Mouse (Mus musculus) forebrain, embryonic 12.5 days (tissue): Measurements from ENCODE around the gene Rnf144b. TPM values are rescaled to one million over a fixed set of nuclear protein-coding genes. Genes with fewer than 3 reads are reported as not detected.

Experiments
- ATAC-seq: fragments of 200-750 bp; cut with Nextera tagmentation; 2 replicates; pipeline ENCODE4 v1.8.0; 2017; ENCODE audit warnings: moderate TSS enrichment; ENCODE audit not compliant: low FRiP score
- H3K27ac ChIP-seq: fragments of 300-500 bp; sonication (generic); 2 replicates; pipeline ENCODE4 v1.5.1; 2016; ENCODE audit warnings: mild to moderate bottlenecking
- H3K27me3 ChIP-seq: fragments of 300-500 bp; sonication (generic); 2 replicates; pipeline ENCODE4 v1.6.1; 2016; ENCODE audit warnings: mild to moderate bottlenecking
- H3K36me3 ChIP-seq: fragments of 300-500 bp; sonication (generic); replicated peaks from 2 replicates; pipeline ENCODE4 v1.6.1; 2016; ENCODE audit warnings: mild to moderate bottlenecking
- H3K4me1 ChIP-seq: fragments of 300-500 bp; sonication (generic); 2 replicates; pipeline ENCODE4 v1.6.1; 2016
- H3K4me2 ChIP-seq: fragments of 300-500 bp; sonication (generic); 2 replicates; pipeline ENCODE4 v1.6.1; 2016; ENCODE audit warnings: mild to moderate bottlenecking, moderate library complexity
- H3K4me3 ChIP-seq: fragments of 300-500 bp; sonication (generic); replicated peaks from 2 replicates; pipeline ENCODE4 v1.5.1; 2016; ENCODE audit warnings: mild to moderate bottlenecking
- H3K9ac ChIP-seq: fragments of 300-500 bp; sonication (generic); 2 replicates; pipeline ENCODE4 v1.6.1; 2016; ENCODE audit warnings: mild to moderate bottlenecking
- H3K9me3 ChIP-seq: fragments of 300-500 bp; sonication (generic); 2 replicates; pipeline ENCODE4 v1.6.1; 2016
- WGBS: fragments of 180-500 bp; shearing (Covaris S2); methylation state at CpG from one replicate; pipeline ENCODE4 v1.1.7; 2016; 5-methylcytosine and 5-hydroxymethylcytosine counted together
- polyA plus RNA-seq: library from polyadenylated mRNA; unstranded; fragments of >200 nt; fragmentation: Nextera tagmentation; extraction: Ambion mirVana; gene quantifications from 2 replicates; pipeline ENCODE4 v1.2.1, GENCODE M21; 2016

Rnf144b gene
- polyA plus RNA-seq, 1 experiment from 2014 or later: 0.56 TPM

- Histone ChIP-seq H3K4me1 (no peaks in the 10 kb centered on the region), H3K27ac (no peak overlapping the region), H3K27me3 (peaks cover 4% of the 10 kb centered on the region), H3K9me3 (no peaks in the 10 kb centered on the region), H3K36me3 (no peaks in the 10 kb centered on the region), H3K4me3 (no peak overlapping the region), H3K4me2 (no peak overlapping the region), H3K9ac (no peak overlapping the region)
- no peak for ATAC-seq
- WGBS: 62% methylated on average over 4 of the region's 4 CpGs
Observed at GRCm38 (mm10) chr13:47129090-47129489, 6.6 kb downstream of the Rnf144b start.

- Histone ChIP-seq H3K4me1 (no peaks in the 10 kb centered on the region), H3K4me2 (no peak overlapping the region), H3K9me3 (no peaks in the 10 kb centered on the region), H3K36me3 (no peaks in the 10 kb centered on the region), H3K27ac (no peak overlapping the region), H3K9ac (no peak overlapping the region), H3K4me3 (no peak overlapping the region), H3K27me3 (no peaks in the 10 kb centered on the region)
- WGBS: 95% methylated on average over 8 of the region's 8 CpGs
- ATAC-seq: no peak
Observed at GRCm38 (mm10) chr13:47133058-47133457, 10.6 kb downstream of the Rnf144b start.

- no peaks in the 10 kb centered on the region for H3K4me1 ChIP-seq
- H3K27me3 ChIP-seq: no peaks in the 10 kb centered on the region
- no peak overlapping the region for H3K9ac ChIP-seq
- ATAC-seq: no peak
- no peak overlapping the region for H3K27ac ChIP-seq
- H3K36me3 ChIP-seq: no peaks in the 10 kb centered on the region
- 93% methylated on average over 7 of the region's 7 CpGs for WGBS
- no peak overlapping the region for H3K4me3 ChIP-seq
- no peak overlapping the region for H3K4me2 ChIP-seq
- 0 out of 2 replicates have a peak, but pooled peaks cover 4% of the 10 kb centered on the region for H3K9me3 ChIP-seq
Observed at GRCm38 (mm10) chr13:47134836-47135235, 12.4 kb downstream of the Rnf144b start.

- ATAC-seq: no peak
- Histone ChIP-seq H3K4me3 (no peak overlapping the region), H3K9me3 (0 out of 2 replicates have a peak, but pooled peaks cover 4% of the 10 kb centered on the region), H3K9ac (no peak overlapping the region), H3K4me2 (no peak overlapping the region), H3K27ac (no peak overlapping the region), H3K27me3 (no peaks in the 10 kb centered on the region), H3K4me1 (no peaks in the 10 kb centered on the region), H3K36me3 (no peaks in the 10 kb centered on the region)
- WGBS: 90% methylated on average over 7 of the region's 7 CpGs
Observed at GRCm38 (mm10) chr13:47135741-47136140, 13.3 kb downstream of the Rnf144b start.

GRCm38 (mm10) chr13:47142764-47143163, 20.3 kb downstream of the Rnf144b start:
- WGBS: 86% methylated on average over 6 of the region's 6 CpGs
- ATAC-seq: no peak
- no peak overlapping the region for H3K4me2 ChIP-seq

GRCm38 (mm10) chr13:47145939-47146338, 23.5 kb downstream of the Rnf144b start:
- Histone ChIP-seq H3K27ac (no peak overlapping the region), H3K4me1 (peaks cover 8% of the 10 kb centered on the region), H3K9me3 (no peaks in the 10 kb centered on the region), H3K9ac (no peak overlapping the region), H3K4me3 (no peak overlapping the region), H3K27me3 (no peaks in the 10 kb centered on the region), H3K36me3 (no peaks in the 10 kb centered on the region), H3K4me2 (no peak overlapping the region)
- 81% methylated on average over 9 of the region's 9 CpGs for WGBS
- no peak for ATAC-seq

More at GRCm38 (mm10) chr13:47142764-47143163, 20.3 kb downstream of the Rnf144b start:
- Histone ChIP-seq H3K36me3 (no peaks in the 10 kb centered on the region), H3K9me3 (0 out of 2 replicates have a peak, but pooled peaks cover 4% of the 10 kb centered on the region), H3K4me1 (no peaks in the 10 kb centered on the region), H3K27ac (no peak overlapping the region), H3K27me3 (no peaks in the 10 kb centered on the region), H3K4me3 (no peak overlapping the region), H3K9ac (no peak overlapping the region)

- Histone ChIP-seq H3K36me3 (no peaks in the 10 kb centered on the region), H3K27me3 (no peaks in the 10 kb centered on the region), H3K9ac (no peak overlapping the region), H3K4me1 (peaks cover 8% of the 10 kb centered on the region), H3K4me2 (no peak overlapping the region), H3K27ac (no peak overlapping the region), H3K9me3 (no peaks in the 10 kb centered on the region), H3K4me3 (no peak overlapping the region)
- WGBS: 71% methylated on average over 7 of the region's 7 CpGs
- ATAC-seq: no peak
Observed at GRCm38 (mm10) chr13:47146388-47146787, 23.9 kb downstream of the Rnf144b start.

GRCm38 (mm10) chr13:47148573-47148972, 26.1 kb downstream of the Rnf144b start:
- Histone ChIP-seq H3K4me1 (peaks cover 8% of the 10 kb centered on the region), H3K4me3 (no peak overlapping the region), H3K9me3 (no peaks in the 10 kb centered on the region), H3K4me2 (no peak overlapping the region), H3K36me3 (no peaks in the 10 kb centered on the region), H3K27me3 (no peaks in the 10 kb centered on the region), H3K9ac (no peak overlapping the region), H3K27ac (no peak overlapping the region)
- ATAC-seq: no peak
- 70% methylated on average over 11 of the region's 11 CpGs for WGBS

GRCm38 (mm10) chr13:47149993-47150392, 27.5 kb downstream of the Rnf144b start:
- H3K9ac ChIP-seq: no peak overlapping the region
- H3K36me3 ChIP-seq: no peaks in the 10 kb centered on the region
- no peak overlapping the region for H3K4me2 ChIP-seq
- no peaks in the 10 kb centered on the region for H3K9me3 ChIP-seq
- no peak overlapping the region for H3K27ac ChIP-seq
- ATAC-seq: no peak
- WGBS: 92% methylated on average over 10 of the region's 10 CpGs
- H3K4me3 ChIP-seq: no peak overlapping the region
- H3K4me1 ChIP-seq: peaks cover 12% of the 10 kb centered on the region
- no peaks in the 10 kb centered on the region for H3K27me3 ChIP-seq

- ATAC-seq: no peak
- no peaks in the 10 kb centered on the region for H3K27me3 ChIP-seq
Observed at GRCm38 (mm10) chr13:47151060-47151459, 28.6 kb downstream of the Rnf144b start.

GRCm38 (mm10) chr13:47152390-47152789, 29.9 kb downstream of the Rnf144b start:
- no peaks in the 10 kb centered on the region for H3K9me3 ChIP-seq
- no peak overlapping the region for H3K27ac ChIP-seq
- H3K36me3 ChIP-seq: no peaks in the 10 kb centered on the region
- H3K27me3 ChIP-seq: no peaks in the 10 kb centered on the region
- WGBS: 29% methylated on average over 7 of the region's 7 CpGs
- no peak overlapping the region for H3K4me3 ChIP-seq
- 0 out of 2 replicates have a peak, but pooled peaks have one; percentile 60 for ATAC-seq
- H3K4me2 ChIP-seq: no peak overlapping the region
- no peak overlapping the region for H3K9ac ChIP-seq
- H3K4me1 ChIP-seq: peaks cover 14% of the 10 kb centered on the region

More at GRCm38 (mm10) chr13:47151060-47151459, 28.6 kb downstream of the Rnf144b start:
- H3K36me3 ChIP-seq: no peaks in the 10 kb centered on the region
- WGBS: 93% methylated on average over 14 of the region's 14 CpGs
- H3K4me1 ChIP-seq: peaks cover 14% of the 10 kb centered on the region
- H3K4me2 ChIP-seq: no peak overlapping the region
- H3K4me3 ChIP-seq: no peak overlapping the region
- no peak overlapping the region for H3K9ac ChIP-seq
- no peaks in the 10 kb centered on the region for H3K9me3 ChIP-seq
- H3K27ac ChIP-seq: no peak overlapping the region

- Histone ChIP-seq H3K36me3 (no peaks in the 10 kb centered on the region), H3K9me3 (no peaks in the 10 kb centered on the region), H3K4me1 (peaks cover 13% of the 10 kb centered on the region), H3K27me3 (no peaks in the 10 kb centered on the region), H3K27ac (no peak overlapping the region), H3K9ac (no peak overlapping the region), H3K4me3 (no peak overlapping the region), H3K4me2 (no peak overlapping the region)
- ATAC-seq: no peak
- 73% methylated on average over 5 of the region's 5 CpGs for WGBS
Observed at GRCm38 (mm10) chr13:47153206-47153605, 30.8 kb downstream of the Rnf144b start.

- H3K36me3 ChIP-seq: no peaks in the 10 kb centered on the region
- no peaks in the 10 kb centered on the region for H3K27me3 ChIP-seq
- H3K9ac ChIP-seq: no peak overlapping the region
- no peak overlapping the region for H3K4me3 ChIP-seq
- H3K9me3 ChIP-seq: no peaks in the 10 kb centered on the region
- 52% methylated on average over 4 of the region's 4 CpGs for whole genome bisulfite sequencing
- peaks cover 7% of the 10 kb centered on the region; the same call in 1 of the 2 replicates for H3K4me1 ChIP-seq
- ATAC-seq: no peak
- H3K4me2 ChIP-seq: no peak overlapping the region
- no peak overlapping the region for H3K27ac ChIP-seq
Observed at GRCm38 (mm10) chr13:47154866-47155265, 32.4 kb downstream of the Rnf144b start.
